Mouse (Mus musculus) neural tube, embryonic 15.5 days (tissue): ENCODE measurements at regions not wholly inside any gene's neighbourhood (a gene's known extent, or its start where the extent isn't known, plus 50 kb on each side); places are given as distances from the start of the nearest gene placed in this dataset.

ENCODE experiments used
- ATAC-seq: fragments of 200-750 bp; cut with Nextera tagmentation; 2 replicates; pipeline ENCODE4 v1.8.0; 2017; ENCODE audit warnings: mild to moderate bottlenecking, moderate TSS enrichment, moderate library complexity; ENCODE audit not compliant: low FRiP score
- H3K27ac ChIP-seq: fragments of 300-500 bp; sonication (generic); replicated peaks from 2 replicates; pipeline ENCODE4 v1.5.1; 2015; ENCODE audit warnings: mild to moderate bottlenecking, inconsistent platforms
- H3K27me3 ChIP-seq: fragments of 300-500 bp; sonication (generic); replicated peaks from 2 replicates; pipeline ENCODE4 v1.6.1; 2015; ENCODE audit warnings: inconsistent platforms
- H3K36me3 ChIP-seq: fragments of 300-500 bp; sonication (generic); 2 replicates; pipeline ENCODE4 v1.6.1; 2015; ENCODE audit warnings: inconsistent platforms
- H3K4me1 ChIP-seq: fragments of 300-500 bp; sonication (generic); 2 replicates; pipeline ENCODE4 v1.6.1; 2015; ENCODE audit warnings: inconsistent platforms
- H3K4me2 ChIP-seq: fragments of 300-500 bp; sonication (generic); 2 replicates; pipeline ENCODE4 v1.6.1; 2015; ENCODE audit warnings: inconsistent platforms, mild to moderate bottlenecking, moderate library complexity
- H3K4me3 ChIP-seq: fragments of 300-500 bp; sonication (generic); replicated peaks from 2 replicates; pipeline ENCODE4 v1.5.1; 2015; ENCODE audit warnings: mild to moderate bottlenecking, inconsistent platforms
- H3K9ac ChIP-seq: fragments of 300-500 bp; sonication (generic); replicated peaks from 2 replicates; pipeline ENCODE4 v1.6.1; 2015; ENCODE audit warnings: mild to moderate bottlenecking, inconsistent platforms
- H3K9me3 ChIP-seq: fragments of 300-500 bp; sonication (generic); replicated peaks from 2 replicates; pipeline ENCODE4 v1.6.1; 2016; ENCODE audit warnings: inconsistent platforms
- WGBS: fragments of 180-500 bp; shearing (Covaris S2); methylation state at CpG from one replicate; pipeline ENCODE4 v1.1.7; 2015; ENCODE audit warnings: mixed read lengths; 5-methylcytosine and 5-hydroxymethylcytosine counted together

- H3K4me2 ChIP-seq: no peak overlapping the region
- H3K4me1 ChIP-seq: peaks cover 29% of the 10 kb centered on the region
- no peak overlapping the region for H3K9ac ChIP-seq
- H3K27ac ChIP-seq: no peak overlapping the region
- H3K4me3 ChIP-seq: no peak overlapping the region
- no peaks in the 10 kb centered on the region for H3K27me3 ChIP-seq
- 77% methylated on average over 12 of the region's 12 CpGs for WGBS
- ATAC-seq: no peak
- H3K9me3 ChIP-seq: no peaks in the 10 kb centered on the region
- H3K36me3 ChIP-seq: no peaks in the 10 kb centered on the region
Measured at GRCm38 (mm10) chr12:71580532-71581290, 250.2 kb upstream of the Daam1 start.

GRCm38 (mm10) chr12:71584618-71585017 lies 246.3 kb upstream of the Daam1 start:
- 64% methylated on average over 8 of the region's 8 CpGs for WGBS
- H3K9me3 ChIP-seq: no peaks in the 10 kb centered on the region
- H3K4me1 ChIP-seq: peaks cover 7% of the 10 kb centered on the region; the same call in 1 of the 2 replicates
- no peaks in the 10 kb centered on the region for H3K36me3 ChIP-seq
- H3K9ac ChIP-seq: no peak overlapping the region
- H3K27me3 ChIP-seq: no peaks in the 10 kb centered on the region
- no peak overlapping the region for H3K27ac ChIP-seq
- no peak overlapping the region for H3K4me3 ChIP-seq
- no peak overlapping the region for H3K4me2 ChIP-seq
- ATAC-seq: no peak

GRCm38 (mm10) chr12:71598641-71599040 lies 232.2 kb upstream of the Daam1 start:
- Histone ChIP-seq H3K36me3 (no peaks in the 10 kb centered on the region), H3K9ac (no peak overlapping the region), H3K27me3 (no peaks in the 10 kb centered on the region), H3K4me1 (0 out of 2 replicates have a peak, but pooled peaks cover 6% of the 10 kb centered on the region), H3K9me3 (no peaks in the 10 kb centered on the region), H3K4me2 (no peak overlapping the region), H3K4me3 (no peak overlapping the region), H3K27ac (peak overlapping the region; percentile 33; the same call in 1 of the 2 replicates)
- no peak for ATAC-seq
- WGBS: 53% methylated on average over 9 of the region's 9 CpGs

GRCm38 (mm10) chr12:71601091-71601690 lies 229.7 kb upstream of the Daam1 start:
- Histone ChIP-seq H3K9ac (no peak overlapping the region), H3K9me3 (no peaks in the 10 kb centered on the region), H3K27me3 (no peaks in the 10 kb centered on the region), H3K4me1 (0 out of 2 replicates have a peak, but pooled peaks cover 9% of the 10 kb centered on the region), H3K27ac (no peak overlapping the region; the same call in 1 of the 2 replicates), H3K4me2 (no peak overlapping the region), H3K36me3 (no peaks in the 10 kb centered on the region), H3K4me3 (no peak overlapping the region)
- WGBS: 54% methylated on average over 8 of the region's 8 CpGs
- 0 out of 2 replicates have a peak, but pooled peaks have one; percentile 31 for ATAC-seq

GRCm38 (mm10) chr12:71603136-71603535 lies 227.7 kb upstream of the Daam1 start:
- H3K27ac ChIP-seq: no peak overlapping the region
- no peak overlapping the region for H3K4me2 ChIP-seq
- no peak overlapping the region for H3K4me3 ChIP-seq
- ATAC-seq: no peak
- no peaks in the 10 kb centered on the region for H3K27me3 ChIP-seq
- 94% methylated on average over 10 of the region's 10 CpGs for WGBS
- no peaks in the 10 kb centered on the region for H3K9me3 ChIP-seq
- H3K9ac ChIP-seq: no peak overlapping the region
- H3K36me3 ChIP-seq: no peaks in the 10 kb centered on the region
- H3K4me1 ChIP-seq: peaks cover 14% of the 10 kb centered on the region; the same call in 1 of the 2 replicates

- 59% methylated on average over 3 of the region's 3 CpGs for WGBS
Measured at GRCm38 (mm10) chr12:71606366-71606765, 224.5 kb upstream of the Daam1 start.

GRCm38 (mm10) chr12:71607966-71608365 lies 222.9 kb upstream of the Daam1 start:
- no peaks in the 10 kb centered on the region for H3K36me3 ChIP-seq
- H3K27ac ChIP-seq: no peak overlapping the region
- no peak overlapping the region for H3K4me3 ChIP-seq
- peaks cover 8% of the 10 kb centered on the region; the same call in 1 of the 2 replicates for H3K4me1 ChIP-seq
- no peaks in the 10 kb centered on the region for H3K9me3 ChIP-seq
- no peaks in the 10 kb centered on the region for H3K27me3 ChIP-seq
- H3K9ac ChIP-seq: no peak overlapping the region
- no peak overlapping the region for H3K4me2 ChIP-seq
- no peak for ATAC-seq
- 98% methylated on average over 4 of the region's 4 CpGs for WGBS

More at GRCm38 (mm10) chr12:71606366-71606765, 224.5 kb upstream of the Daam1 start:
- Histone ChIP-seq H3K27me3 (no peaks in the 10 kb centered on the region), H3K9me3 (no peaks in the 10 kb centered on the region), H3K4me3 (no peak overlapping the region), H3K4me1 (peaks cover 10% of the 10 kb centered on the region; the same call in 1 of the 2 replicates), H3K9ac (no peak overlapping the region), H3K36me3 (no peaks in the 10 kb centered on the region), H3K4me2 (no peak overlapping the region), H3K27ac (peak overlapping the region; percentile 58)
- ATAC-seq: no peak

- WGBS: 49% methylated on average over 8 of the region's 8 CpGs
- no peak for ATAC-seq
Measured at GRCm38 (mm10) chr12:71613326-71613725, 217.6 kb upstream of the Daam1 start.

GRCm38 (mm10) chr12:71614945-71615344 lies 215.9 kb upstream of the Daam1 start:
- no peak overlapping the region for H3K4me2 ChIP-seq
- H3K4me3 ChIP-seq: no peak overlapping the region
- 80% methylated on average over 2 of the region's 2 CpGs for WGBS
- H3K4me1 ChIP-seq: no peaks in the 10 kb centered on the region
- no peak overlapping the region for H3K9ac ChIP-seq
- H3K36me3 ChIP-seq: no peaks in the 10 kb centered on the region
- H3K27ac ChIP-seq: no peak overlapping the region
- H3K9me3 ChIP-seq: no peaks in the 10 kb centered on the region
- no peak for ATAC-seq
- H3K27me3 ChIP-seq: no peaks in the 10 kb centered on the region

More at GRCm38 (mm10) chr12:71613326-71613725, 217.6 kb upstream of the Daam1 start:
- Histone ChIP-seq H3K9me3 (no peaks in the 10 kb centered on the region), H3K27me3 (no peaks in the 10 kb centered on the region), H3K27ac (no peak overlapping the region), H3K9ac (no peak overlapping the region), H3K36me3 (no peaks in the 10 kb centered on the region), H3K4me1 (no peaks in the 10 kb centered on the region), H3K4me2 (no peak overlapping the region), H3K4me3 (no peak overlapping the region)

GRCm38 (mm10) chr12:71615383-71615782 lies 215.5 kb upstream of the Daam1 start:
- Histone ChIP-seq H3K4me1 (no peaks in the 10 kb centered on the region), H3K9me3 (no peaks in the 10 kb centered on the region), H3K4me2 (no peak overlapping the region), H3K9ac (no peak overlapping the region), H3K27me3 (no peaks in the 10 kb centered on the region), H3K27ac (no peak overlapping the region), H3K36me3 (no peaks in the 10 kb centered on the region), H3K4me3 (no peak overlapping the region)
- no peak for ATAC-seq
- WGBS: 75% methylated on average over 2 of the region's 2 CpGs

- no peak overlapping the region for H3K27ac ChIP-seq
Measured at GRCm38 (mm10) chr12:71616121-71616520, 214.8 kb upstream of the Daam1 start.

GRCm38 (mm10) chr12:71618466-71618865 lies 212.4 kb upstream of the Daam1 start:
- no peaks in the 10 kb centered on the region for H3K36me3 ChIP-seq
- H3K4me1 ChIP-seq: 0 out of 2 replicates have a peak, but pooled peaks cover 3% of the 10 kb centered on the region
- H3K4me3 ChIP-seq: no peak overlapping the region
- no peak for ATAC-seq
- H3K9me3 ChIP-seq: no peaks in the 10 kb centered on the region
- no peak overlapping the region for H3K4me2 ChIP-seq
- 81% methylated on average over 6 of the region's 6 CpGs for whole genome bisulfite sequencing
- H3K27ac ChIP-seq: no peak overlapping the region
- H3K27me3 ChIP-seq: no peaks in the 10 kb centered on the region
- H3K9ac ChIP-seq: no peak overlapping the region

More at GRCm38 (mm10) chr12:71616121-71616520, 214.8 kb upstream of the Daam1 start:
- Histone ChIP-seq H3K9ac (no peak overlapping the region), H3K4me2 (no peak overlapping the region), H3K4me1 (no peaks in the 10 kb centered on the region), H3K36me3 (no peaks in the 10 kb centered on the region), H3K27me3 (no peaks in the 10 kb centered on the region), H3K4me3 (no peak overlapping the region), H3K9me3 (no peaks in the 10 kb centered on the region)
- no peak for ATAC-seq
- 83% methylated on average over 4 of the region's 4 CpGs for WGBS
